Mouse (Mus musculus) CH12.LX (cell line): ENCODE data around the gene Hsd17b1. TPM values are rescaled to one million over a fixed set of nuclear protein-coding genes. Genes with fewer than 3 reads are reported as not detected.
A peak's percentile ranks its signal among the peaks of the same experiment; 100 is the strongest.
"Not testable (repeated sequence)": the region's sequence is repeated elsewhere in the genome, so short reads cannot be mapped to it uniquely, and the experiment has no call there.

Source experiments
- DNase-seq: peaks from one replicate; pipeline ENCODE4 v3.0.0-alpha.2; 2013; ENCODE audit errors: extremely low read depth
- H3K27ac ChIP-seq: 2 replicates; pipeline ENCODE4 v1.5.1; 2012; ENCODE audit warnings: low read depth, mild to moderate bottlenecking, control low read depth, moderate library complexity; ENCODE audit not compliant: insufficient read depth
- H3K27me3 ChIP-seq: replicated peaks from 2 replicates; pipeline ENCODE3; 2012; ENCODE audit warnings: inconsistent platforms
- H3K36me3 ChIP-seq, 2 experiments: replicated peaks in 1 of 2; 2 replicates each; pipeline versions ENCODE3 to v1.6.1; 2012; ENCODE audit warnings: inconsistent platforms in 1 of 2, low read length in 1 of 2, mild to moderate bottlenecking in 1 of 2, mixed read lengths in 1 of 2, moderate library complexity in 1 of 2; ENCODE audit not compliant: control insufficient read depth in 1 of 2, insufficient read depth in 1 of 2
- H3K4me1 ChIP-seq, 2 experiments: 2 replicates each; pipeline ENCODE4 v1.6.1; 2012; ENCODE audit warnings: inconsistent platforms in 1 of 2, moderate library complexity in 1 of 2; ENCODE audit not compliant: insufficient read depth in 2 of 2, control insufficient read depth in 1 of 2
- H3K4me2 ChIP-seq: 2 replicates; pipeline ENCODE4 v1.6.1; 2012; ENCODE audit warnings: low read depth, mild to moderate bottlenecking, control low read depth; ENCODE audit not compliant: poor library complexity, insufficient read depth, severe bottlenecking
- H3K4me3 ChIP-seq, 3 experiments: fragments of 150-350 bp in 1 of 3; sonication (generic) in 1 of 3; replicated peaks in 1 of 3; 2 replicates each; pipeline versions ENCODE3 to v1.5.1; 2011 to 2012; ENCODE audit warnings: low read depth in 2 of 3, low read length in 2 of 3, mild to moderate bottlenecking in 2 of 3, moderate library complexity in 2 of 3, control low read depth in 1 of 3, improper control_type of control experiment in 1 of 3, inconsistent platforms in 1 of 3, mixed read lengths in 1 of 3; ENCODE audit not compliant: poor library complexity in 1 of 3
- H3K79me2 ChIP-seq: replicated peaks from 2 replicates; pipeline ENCODE4 v1.6.1; 2012; ENCODE audit warnings: mild to moderate bottlenecking, moderate library complexity; ENCODE audit not compliant: control insufficient read depth, poor library complexity, insufficient read depth, severe bottlenecking; ENCODE audit errors: extremely low read depth
- H3K9ac ChIP-seq: 2 replicates; pipeline ENCODE4 v1.6.1; 2012; ENCODE audit warnings: low read depth, mild to moderate bottlenecking, control low read depth, moderate library complexity; ENCODE audit not compliant: insufficient read depth
- H3K9me3 ChIP-seq: replicated peaks from 2 replicates; pipeline ENCODE3; 2012; ENCODE audit warnings: low read length, inconsistent platforms, mixed read lengths
- CTCF ChIP-seq, 2 experiments: IDR thresholded peaks in 1 of 2; conservative IDR thresholded peaks in 1 of 2; 2 replicates each; pipeline ENCODE4 v1.5.1; 2011 to 2012; ENCODE audit warnings: low read depth in 2 of 2, low read length in 2 of 2, improper control_type of control experiment in 1 of 2, inconsistent platforms in 1 of 2, mild to moderate bottlenecking in 1 of 2, moderate library complexity in 1 of 2
- EP300 ChIP-seq: IDR thresholded peaks from 2 replicates; pipeline ENCODE4 v1.6.1; 2011; ENCODE audit warnings: low read length, improper control_type of control experiment
- GABPA ChIP-seq: IDR thresholded peaks from 2 replicates; pipeline ENCODE4 v1.6.1; 2012; ENCODE audit warnings: low read depth, low read length, improper control_type of control experiment, inconsistent platforms; ENCODE audit not compliant: insufficient replicate concordance
- KAT2A ChIP-seq: IDR thresholded peaks from 2 replicates; pipeline ENCODE4 v1.6.1; 2012; ENCODE audit warnings: low read length, improper control_type of control experiment, inconsistent platforms; ENCODE audit not compliant: insufficient replicate concordance
- MAFK ChIP-seq: IDR thresholded peaks from 2 replicates; pipeline ENCODE4 v1.6.1; 2011; ENCODE audit warnings: low read length, improper control_type of control experiment; ENCODE audit not compliant: insufficient replicate concordance
- MYC ChIP-seq: IDR thresholded peaks from 2 replicates; pipeline ENCODE4 v1.6.1; 2011; ENCODE audit warnings: low read depth, mild to moderate bottlenecking, improper control_type of control experiment, low read length
- NRF1 ChIP-seq: IDR thresholded peaks from 2 replicates; pipeline ENCODE4 v1.6.1; 2014; ENCODE audit warnings: low read depth, mild to moderate bottlenecking, inconsistent platforms, low read length, improper control_type of control experiment, moderate library complexity
- RAD21 ChIP-seq: IDR thresholded peaks from 2 replicates; pipeline ENCODE4 v1.6.1; 2011; ENCODE audit warnings: low read depth, mild to moderate bottlenecking, low read length, improper control_type of control experiment, moderate library complexity
- SMC3 ChIP-seq: IDR thresholded peaks from 2 replicates; pipeline ENCODE4 v1.6.1; 2011; ENCODE audit warnings: low read depth, low read length, improper control_type of control experiment
- UBTF ChIP-seq: IDR thresholded peaks from 2 replicates; pipeline ENCODE4 v1.6.1; 2012; ENCODE audit warnings: low read depth, mild to moderate bottlenecking, inconsistent platforms, low read length, improper control_type of control experiment, moderate library complexity
- dilution Hi-C: fragments of 300-500 bp; cut with MboI; formaldehyde crosslinking; loops from 2 replicates; pipeline ENCODE4 v1.14.3; 2020; ENCODE audit warnings: low sequenced_read_pairs; ENCODE audit not compliant: extremely low pct_unique_long_range_greater_than_20kb, extremely low pct_ligation_motif_present
- in situ Hi-C: fragments of 300-500 bp; cut with MboI; formaldehyde crosslinking; loops from 3 replicates; pipeline ENCODE4 v1.14.3; 2019; ENCODE audit warnings: low sequenced_read_pairs, low pct_ligation_motif_present, low pct_unique_long_range_greater_than_20kb, mixed read lengths
- polyA plus RNA-seq: library from polyadenylated mRNA; unstranded; fragments of >175 nt; gene quantifications from 2 replicates; pipeline ENCODE4 v1.2.1, GENCODE M21; 2012; ENCODE audit warnings: low read depth; ENCODE audit not compliant: insufficient read length
- total RNA-seq, 2 experiments: library from RNA; depleted of rRNA; stranded (reverse); fragments of 300-350 nt in 1 of 2; fragments of >200 nt in 1 of 2; gene quantifications; 2 replicates each; pipeline ENCODE4 v1.2.3; 2012 to 2014

The Hsd17b1 gene
- total and polyA plus RNA-seq, 3 experiments = 0.17 to 0.81 TPM; not detected in 1

GRCm38 (mm10) chr11:101120545-101121188, 42.5 kb downstream of the Hsd17b1 start (continued):
- TF ChIP-seq EP300 = no peak
- TF ChIP-seq KAT2A = no peak
- TF ChIP-seq MYC = no peak
- no peak for TF ChIP-seq MAFK
- peak; percentile 31; the same call in 1 of the 2 replicates for TF ChIP-seq NRF1
- TF ChIP-seq GABPA = no peak
- TF ChIP-seq, all 38 proteins: peak for 3

- H3K27ac ChIP-seq, H3K4me3 ChIP-seq, dilution Hi-C loops, H3K4me2 ChIP-seq, in situ Hi-C loops, H3K9ac ChIP-seq, H3K27me3 ChIP-seq, DNase-seq: not testable (repeated sequence)
- Histone ChIP-seq H3K9me3 (peaks cover 15% of the 10 kb centered on the region), H3K4me1 (peaks cover 6 to 36% of the 10 kb centered on the region in 2 experiments; a peak in 3 of 4 replicates), H3K36me3 (peaks cover 45 to 56% of the 10 kb centered on the region in 2 experiments), H3K79me2 (peaks cover 18% of the 10 kb centered on the region)
Measured at GRCm38 (mm10) chr11:101124494-101124893, 46.3 kb downstream of the Hsd17b1 start.

- DNase-seq, H3K27ac ChIP-seq, dilution Hi-C loops, in situ Hi-C loops, H3K4me2 ChIP-seq, H3K4me3 ChIP-seq, H3K9ac ChIP-seq, H3K27me3 ChIP-seq: not testable (repeated sequence)
- peaks cover 18% of the 10 kb centered on the region for H3K79me2 ChIP-seq
- H3K4me1 ChIP-seq = peaks cover 7 to 38% of the 10 kb centered on the region in 2 experiments; a peak in 3 of 4 replicates
- H3K9me3 ChIP-seq = peaks cover 15% of the 10 kb centered on the region
- H3K36me3 ChIP-seq = peaks cover 45 to 56% of the 10 kb centered on the region in 2 experiments
Measured at GRCm38 (mm10) chr11:101125008-101125407, 46.8 kb downstream of the Hsd17b1 start.

DNA sequence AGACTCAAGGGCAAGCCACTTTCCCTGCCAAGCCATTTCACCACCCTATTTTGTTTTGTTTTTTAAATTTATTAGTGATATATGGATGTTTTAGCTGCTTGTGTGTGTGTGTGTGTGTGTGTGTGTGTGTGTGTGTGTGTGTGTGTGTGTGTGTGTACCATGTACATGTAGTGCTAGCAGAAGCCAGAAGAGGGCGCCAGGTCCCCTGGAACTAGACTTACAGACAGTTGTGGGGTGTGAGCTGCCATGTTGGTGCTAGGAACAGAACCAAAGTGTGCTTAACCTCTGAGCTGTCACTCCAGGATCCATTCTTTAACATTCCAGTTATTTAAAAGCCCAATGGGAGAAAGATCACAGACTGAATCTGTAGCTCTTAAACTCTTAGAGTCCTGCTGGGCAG, 48.9 kb downstream of the Hsd17b1 start:
- H3K27ac ChIP-seq = no peak overlapping the region
- H3K9me3 ChIP-seq = peaks cover 22% of the 10 kb centered on the region
- in situ Hi-C loops (no loop called here), dilution Hi-C loops (no loop called here)
- no peaks in the 10 kb centered on the region for H3K79me2 ChIP-seq
- H3K9ac ChIP-seq = no peak overlapping the region
- H3K27me3 ChIP-seq = no peaks in the 10 kb centered on the region
- H3K4me2 ChIP-seq = no peak overlapping the region
- no peak overlapping the region for H3K4me3 ChIP-seq
- TF ChIP-seq UBTF = no peak
- 0 out of 2 replicates have a peak, but pooled peaks have one; percentile 18 for TF ChIP-seq SMC3
- TF ChIP-seq RAD21 = peak; percentile 26
- TF ChIP-seq CTCF (conservative IDR thresholded peaks at IDR 0.05 in 1 of 2, IDR thresholded peaks at IDR 0.05 in 1 of 2; ENCODE audit: low read depth in 2 of 2, low read length in 2 of 2) = peak in 1 of 2 experiments; percentile 53; a peak in 2 of 4 replicates
- peaks cover 45 to 51% of the 10 kb centered on the region in 2 experiments for H3K36me3 ChIP-seq
- peaks cover 13 to 39% of the 10 kb centered on the region in 2 experiments for H3K4me1 ChIP-seq
- no peak for DNase-seq
